Mouse (Mus musculus): Measurements from ENCODE around the gene Ppp1r12a.

DNA sequence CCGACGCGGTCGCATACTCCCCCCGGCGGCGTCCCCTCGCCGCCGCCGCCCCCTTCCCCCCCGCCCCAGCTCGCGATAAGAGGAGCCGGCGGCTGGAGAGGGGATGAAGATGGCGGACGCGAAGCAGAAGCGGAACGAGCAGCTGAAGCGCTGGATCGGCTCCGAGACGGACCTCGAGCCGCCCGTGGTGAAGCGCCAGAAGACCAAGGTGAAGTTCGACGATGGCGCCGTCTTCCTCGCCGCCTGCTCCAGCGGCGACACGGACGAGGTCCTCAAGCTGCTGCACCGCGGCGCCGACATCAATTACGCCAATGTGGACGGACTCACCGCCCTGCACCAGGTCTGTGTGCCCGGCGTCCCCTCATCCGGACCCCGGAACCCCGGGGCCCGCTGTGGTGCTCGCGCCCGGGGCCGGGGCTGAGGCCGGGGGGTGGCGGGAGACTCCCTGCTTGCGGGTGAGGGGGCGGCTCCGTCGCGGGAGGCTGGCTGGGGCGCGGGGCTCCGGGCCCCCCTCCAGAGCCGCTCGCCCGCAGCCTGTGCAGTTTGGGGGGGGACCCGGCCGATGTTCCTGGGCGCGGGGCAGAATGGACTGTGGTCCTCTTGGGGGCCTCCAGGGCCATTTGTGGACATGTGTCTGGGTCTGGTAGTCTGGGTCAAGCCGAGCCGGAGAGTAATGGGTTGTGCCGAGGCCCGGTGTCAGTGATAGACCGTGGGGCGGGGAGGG is 466 bp downstream of the Ppp1r12a start:
- no peak for TF ChIP-seq HCFC1 (IDR thresholded peaks at IDR 0.05; ENCODE audit: borderline replicate concordance, insufficient read depth, low read length)
- TF ChIP-seq MAFK (IDR thresholded peaks at IDR 0.05; ENCODE audit: insufficient read depth, low read depth, low read length): no peak
- TF ChIP-seq CHD2 (IDR thresholded peaks at IDR 0.05; ENCODE audit: low read depth, low read length): no peak
- TF ChIP-seq ZNF384 (IDR thresholded peaks at IDR 0.05; ENCODE audit: low read depth, low read length): no peak
